Mouse (Mus musculus) megakaryocyte progenitor cell, adult 5-6 weeks (primary cell): ENCODE results near the gene Pygl. TPM values are rescaled to one million over a fixed set of nuclear protein-coding genes. Genes with fewer than 3 reads are reported as not detected.
"Not testable (repeated sequence)": the region's sequence is repeated elsewhere in the genome, so short reads cannot be mapped to it uniquely, and the experiment has no call there.

Experiments
- ATAC-seq: replicated peaks from 2 replicates; pipeline ENCODE4 v1.8.0; 2016; ENCODE audit warnings: mild to moderate bottlenecking, moderate TSS enrichment, inconsistent platforms; ENCODE audit not compliant: poor library complexity
- total RNA-seq, 2 experiments: library from RNA; stranded (forward) in 1 of 2; stranded (reverse) in 1 of 2; fragments of 157-497, 149-512 nt in 1 of 2; fragments of 200-1000 nt in 1 of 2; gene quantifications; 2 replicates each; pipeline versions ENCODE4 v1.2.3 to v1.2.4; 2015 to 2017

Gene Pygl
- total RNA-seq, 2 experiments from 2014 or later, result 49.7 to 112 TPM

GRCm38 (mm10) chr12:70161057-70161456, 70.2 kb downstream of the Pygl start:
- no peak for ATAC-seq

- ATAC-seq, result no peak
Observed at GRCm38 (mm10) chr12:70157292-70158066, 73.8 kb downstream of the Pygl start.

GRCm38 (mm10) chr12:70156222-70156621, 75.1 kb downstream of the Pygl start:
- peak; percentile 76 for ATAC-seq

GRCm38 (mm10) chr12:70153842-70154241, 77.4 kb downstream of the Pygl start, which contains the start of gene Abhd12b:
Abhd12b (plus strand) TSS chr12:70154142.
- no peak for ATAC-seq

GRCm38 (mm10) chr12:70148631-70149265, 82.5 kb downstream of the Pygl start:
- ATAC-seq, result peak; percentile 57

- no peak for ATAC-seq
Observed at GRCm38 (mm10) chr12:70147986-70148630, 83.2 kb downstream of the Pygl start.

- ATAC-seq, result no peak
Observed at GRCm38 (mm10) chr12:70145586-70145985, 85.7 kb downstream of the Pygl start.

- peak; percentile 63 for ATAC-seq
Observed at GRCm38 (mm10) chr12:70144637-70145448, 86.4 kb downstream of the Pygl start.

- ATAC-seq, result not testable (repeated sequence)
Observed at GRCm38 (mm10) chr12:70144106-70144587, 87.1 kb downstream of the Pygl start.

- ATAC-seq, result 0 out of 2 replicates have a peak, but pooled peaks have one; percentile 23
Observed at GRCm38 (mm10) chr12:70140993-70141576, 90.2 kb downstream of the Pygl start.

Other genes starting within 250 kb of the Pygl start
- gene Sav1, start 244.5 kb downstream of the Pygl start, total RNA-seq (2015), result 93.9 and 96.8 TPM in 2 replicates
- 35.5 and 42.6 TPM in 2 replicates for gene Sav1, start 244.5 kb downstream of the Pygl start, total RNA-seq (2017)
- 117 and 120 TPM in 2 replicates for gene Nin, start 117.8 kb downstream of the Pygl start, total RNA-seq (2015)
- gene Nin, start 117.8 kb downstream of the Pygl start, total RNA-seq (2017), result 190 and 207 TPM in 2 replicates
- not detected in 2 replicates for gene Abhd12b, start 77.3 kb downstream of the Pygl start, total RNA-seq (2015)
- gene Abhd12b, start 77.3 kb downstream of the Pygl start, total RNA-seq (2017), result not detected in 2 replicates
- 0.17 and 0.30 TPM in 2 replicates for gene Trim9, start 116.1 kb upstream of the Pygl start, total RNA-seq (2015)
- gene Trim9, start 116.1 kb upstream of the Pygl start, total RNA-seq (2017), result 0.29 and 0.30 TPM in 2 replicates
- 50.8 and 58.2 TPM in 2 replicates for gene Tmx1, start 221.6 kb upstream of the Pygl start, total RNA-seq (2015)
- 88.4 and 101 TPM in 2 replicates for gene Tmx1, start 221.6 kb upstream of the Pygl start, total RNA-seq (2017)